ENCODE assay signal across 8 mouse cellular contexts in the genomic region with DNA sequence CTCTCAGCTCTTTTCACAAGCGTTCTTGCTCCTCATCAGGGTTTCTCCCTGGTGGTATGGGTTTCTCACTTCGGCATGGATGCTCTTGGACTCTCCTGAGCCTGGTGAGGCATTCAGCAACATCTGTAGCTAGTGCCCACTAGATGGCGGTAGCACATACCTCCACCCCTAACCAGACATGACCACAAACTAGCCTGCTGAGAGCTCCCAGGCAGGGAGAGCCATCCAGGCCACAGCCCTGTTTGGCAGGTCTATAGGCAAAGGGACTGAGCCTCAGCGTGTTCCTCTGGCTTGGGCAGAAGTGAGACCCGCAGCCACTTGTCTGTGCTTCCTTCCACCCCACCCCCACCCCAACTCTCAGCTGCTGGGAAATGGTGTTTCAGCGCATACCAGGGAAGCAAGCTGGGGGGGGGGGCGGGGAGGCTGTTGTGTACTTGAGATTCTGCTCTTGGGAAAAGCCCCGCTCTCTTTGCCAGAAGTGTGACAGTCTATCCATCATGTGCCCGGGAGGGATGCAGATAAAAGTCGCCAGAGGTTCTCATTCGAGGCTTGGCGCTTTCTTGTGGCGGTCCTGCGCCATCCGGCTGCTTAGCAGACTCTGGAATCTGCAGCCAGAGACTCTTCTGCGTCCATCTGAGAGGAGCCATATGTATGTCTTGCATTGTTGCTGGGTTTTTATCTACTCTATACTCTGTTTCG.
DNase-seq lines count a peak whose midpoint lies in the region; ATAC-seq and TF ChIP-seq lines count a peak whose summit lies in the region.

No protein-coding gene starts in this region.

- TF ChIP-seq POLR2A in cerebellum, adult 2 months (IDR thresholded peaks at IDR 0.05; ENCODE audit: borderline replicate concordance, insufficient read depth, low read length) = no peak

- WGBS in cerebellum, adult 2 months = 40% methylated on average over 17 of the region's 17 CpGs
- 54% methylated on average over 17 of the region's 17 CpGs for WGBS in large intestine, adult 2 months
- 48% methylated on average over 17 of the region's 17 CpGs for WGBS in liver, postnatal 0 days (ENCODE audit: insufficient replicate concordance)

- intact Hi-C loops in heart, postnatal 25 days (cut with DNase I) = loop anchor here (10.0 kb wide), 1 partner anchor 616 kb away; no protein-coding TSS in a partner anchor

- peak; percentile 77 for DNase-seq in Muller cell, postnatal 12 days (ENCODE audit: inconsistent ontology term)
- DNase-seq in cerebellum, adult 2 months = peak; percentile 65 to 66
- peak; percentile 88 for DNase-seq in forelimb bud, embryonic 11.5 days (ENCODE audit: low read depth, low spot score)
- peak; percentile 23 for DNase-seq in heart, postnatal 25 days (ENCODE audit: low spot score)
- DNase-seq in large intestine, adult 2 months (ENCODE audit: low read depth, low spot score) = peak; percentile 31
- DNase-seq in liver, postnatal 0 days = peak; percentile 63
- DNase-seq in thymus, postnatal 0 days (ENCODE audit: low spot score) = peak; percentile 67

- no peaks in the 10 kb centered on the region for H3K27me3 ChIP-seq in cerebellum, adult 2 months (ENCODE audit: control insufficient read depth, insufficient read depth, low read length)
- H3K27me3 ChIP-seq in liver, postnatal 0 days (ENCODE audit: insufficient read depth, low read length) = no peaks in the 10 kb centered on the region

- 0 out of 2 replicates have a peak, but pooled peaks cover 2% of the 10 kb centered on the region for H3K9me3 ChIP-seq in liver, postnatal 0 days (ENCODE audit: low read length)

- no peak overlapping the region for H3K27ac ChIP-seq in cerebellum, adult 2 months (ENCODE audit: insufficient read depth, low read length)
- H3K27ac ChIP-seq in liver, postnatal 0 days (ENCODE audit: low read depth) = no peak overlapping the region

- H3K4me1 ChIP-seq in cerebellum, adult 2 months (ENCODE audit: control insufficient read depth, insufficient read depth, low read length) = 0 out of 2 replicates have a peak, but pooled peaks cover 2% of the 10 kb centered on the region
- no peaks in the 10 kb centered on the region for H3K4me1 ChIP-seq in liver, postnatal 0 days (ENCODE audit: insufficient read depth)

- no peak overlapping the region for H3K4me3 ChIP-seq in cerebellum, adult 2 months (replicated peaks; ENCODE audit: insufficient read depth, low read depth, low read length)
- no peak overlapping the region for H3K4me3 ChIP-seq in liver, postnatal 0 days (ENCODE audit: low read depth, low read length)

- no peak overlapping the region for H3K9ac ChIP-seq in liver, postnatal 0 days (replicated peaks)

- H3K36me3 ChIP-seq in liver, postnatal 0 days (replicated peaks; ENCODE audit: insufficient read depth, low read length) = no peaks in the 10 kb centered on the region

- H3K4me2 ChIP-seq in liver, postnatal 0 days (ENCODE audit: low read depth, low read length) = no peak overlapping the region

- TF ChIP-seq CTCF in cerebellum, adult 2 months (IDR thresholded peaks at IDR 0.05; ENCODE audit: borderline replicate concordance, insufficient read depth, low read depth, low read length) = peak; percentile 83
- TF ChIP-seq CTCF in liver, postnatal 0 days (IDR thresholded peaks at IDR 0.05; ENCODE audit: low read depth) = peak; percentile 88

- no peak for TF ChIP-seq EP300 in liver, postnatal 0 days (IDR thresholded peaks at IDR 0.05; ENCODE audit: low read depth)

- peak; percentile 70 for ATAC-seq in liver, postnatal 0 days
- peak; percentile 94 for ATAC-seq in neutrophil, adult 5-6 weeks (ENCODE audit: extremely low read depth, insufficient number of reproducible peaks, low FRiP score, poor library complexity, severe bottlenecking)

Comparison
In these comparisons a context has a peak if more than half of its experiments do, and no peak if none do; other contexts are left out.
1. DNase-seq: peak in every context shown above with its lines; median percentile 88 in forelimb bud, embryonic 11.5 days; 77 in Muller cell, postnatal 12 days; 67 in thymus, postnatal 0 days; 66 in cerebellum, adult 2 months; 63 in liver, postnatal 0 days; 31 in large intestine, adult 2 months; 23 in heart, postnatal 25 days.